Mouse (Mus musculus) lung, postnatal 10 days (tissue): ENCODE measurements around the gene Cdipt.

Experiments used
- DNase-seq: peaks from one replicate; pipeline ENCODE4 v3.0.0; 2021

The Cdipt gene

GRCm38 (mm10) chr7:126975950-126976866, 494 bp downstream of the Cdipt start, which contains the start of gene Cdiptos:
Gene Cdiptos (minus strand): TSS chr7:126976098.
- peak; percentile 98 for DNase-seq

- DNase-seq, result no peak
Measured at GRCm38 (mm10) chr7:126976878-126977459, 1.3 kb downstream of the Cdipt start.

DNA sequence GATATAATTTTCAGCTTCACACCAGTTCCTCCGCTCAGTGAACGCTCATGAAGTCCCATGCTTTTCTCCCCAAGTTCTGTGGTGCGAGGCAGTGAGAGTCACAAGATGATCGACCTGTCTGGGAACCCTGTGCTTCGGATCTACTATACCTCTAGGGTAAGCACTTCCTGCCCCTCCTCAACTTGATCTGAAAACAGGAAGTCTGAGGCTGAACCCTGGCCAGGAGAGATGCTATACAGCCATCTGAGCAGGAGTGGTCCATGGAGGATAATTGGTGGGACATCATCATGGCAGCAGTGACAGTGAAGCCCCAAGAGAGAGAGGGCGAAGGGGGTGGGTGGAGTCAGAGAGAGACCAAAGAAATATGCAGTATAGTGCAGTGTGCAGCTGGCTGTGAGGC, 3.1 kb downstream of the Cdipt start:
- no peak for DNase-seq

GRCm38 (mm10) chr7:126981601-126982000, 5.9 kb downstream of the Cdipt start:
- DNase-seq, result no peak

- DNase-seq, result no peak
Measured at GRCm38 (mm10) chr7:126982054-126982453, 6.3 kb downstream of the Cdipt start.

DNA sequence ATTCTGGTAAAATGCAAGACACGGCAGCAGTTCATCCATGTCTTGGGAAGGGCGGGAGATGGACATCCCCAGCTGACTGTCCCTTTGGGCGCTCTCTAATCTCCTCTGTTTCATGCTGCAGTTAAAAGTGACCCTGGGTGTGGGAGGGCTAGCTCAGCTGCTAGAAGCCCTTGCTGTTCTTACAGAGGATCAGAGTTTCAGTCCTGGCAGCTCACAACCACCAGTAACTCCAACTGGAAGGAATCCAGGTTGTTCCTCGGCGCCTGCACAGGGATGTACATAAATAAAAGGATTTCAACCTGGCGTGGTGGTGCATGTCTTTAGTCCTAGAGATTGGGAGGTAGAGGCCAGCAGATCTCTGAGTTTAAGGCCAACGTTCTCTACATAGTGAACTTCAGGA, 7.4 kb downstream of the Cdipt start:
- no peak for DNase-seq

DNA sequence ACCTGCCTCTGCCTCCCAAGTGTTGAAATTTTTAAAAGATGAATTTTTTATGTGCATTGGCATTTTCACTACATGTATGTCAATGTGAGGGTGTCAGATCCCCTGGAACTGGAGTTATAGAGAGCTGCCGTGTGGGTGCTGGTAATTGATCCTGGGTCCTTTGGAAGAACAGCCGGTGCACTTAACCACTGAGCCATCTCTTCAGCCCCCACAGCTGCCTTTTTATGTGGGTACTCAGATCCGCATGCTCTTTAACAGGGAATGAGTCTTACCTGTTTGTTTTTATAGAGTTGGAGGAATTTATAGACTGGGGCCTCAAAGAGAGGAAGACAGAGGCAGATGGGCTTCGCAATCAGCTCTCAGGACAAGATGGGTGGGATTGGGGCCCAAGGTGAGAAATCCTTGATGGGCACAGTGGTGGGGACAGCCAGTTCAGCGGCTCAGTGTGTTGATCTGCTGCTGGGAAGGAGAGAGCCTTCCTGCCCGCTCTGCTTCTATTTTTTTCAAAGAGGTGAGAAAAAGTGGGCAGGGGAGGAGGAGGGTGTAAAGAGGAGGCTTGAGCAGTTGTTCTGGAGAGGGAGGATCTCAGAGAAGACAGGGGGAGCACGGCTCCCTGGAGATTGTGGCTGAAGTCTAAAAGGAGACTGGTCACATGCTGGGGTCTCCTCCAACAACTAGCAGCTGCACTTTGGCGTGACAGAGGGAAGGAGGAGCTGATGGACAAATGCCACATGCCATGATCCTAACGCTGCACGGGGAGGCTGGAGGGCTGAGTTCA, 9.1 kb downstream of the Cdipt start:
- DNase-seq, result peak; percentile 67

DNA sequence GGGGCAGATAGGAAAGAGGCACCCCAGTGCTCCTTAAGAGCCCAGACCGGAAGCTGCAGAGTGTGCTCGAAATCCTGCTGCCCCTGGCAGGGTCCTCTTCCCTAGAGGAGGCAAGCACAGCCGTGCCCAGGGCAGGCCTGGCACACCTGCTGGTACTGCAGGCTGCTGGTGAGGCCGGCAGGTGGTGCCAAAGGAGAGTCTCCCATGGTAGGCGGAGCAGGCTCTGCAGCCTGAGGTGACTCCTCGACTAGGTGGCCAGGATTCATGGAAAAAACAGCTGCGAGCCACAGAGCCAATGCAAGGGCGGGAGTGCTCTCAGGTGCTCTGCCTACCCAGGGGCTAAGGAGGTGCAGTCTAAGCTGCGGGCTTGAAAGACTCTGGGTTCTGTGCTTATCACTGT, 10.6 kb downstream of the Cdipt start:
- DNase-seq, result peak; percentile 63

DNA sequence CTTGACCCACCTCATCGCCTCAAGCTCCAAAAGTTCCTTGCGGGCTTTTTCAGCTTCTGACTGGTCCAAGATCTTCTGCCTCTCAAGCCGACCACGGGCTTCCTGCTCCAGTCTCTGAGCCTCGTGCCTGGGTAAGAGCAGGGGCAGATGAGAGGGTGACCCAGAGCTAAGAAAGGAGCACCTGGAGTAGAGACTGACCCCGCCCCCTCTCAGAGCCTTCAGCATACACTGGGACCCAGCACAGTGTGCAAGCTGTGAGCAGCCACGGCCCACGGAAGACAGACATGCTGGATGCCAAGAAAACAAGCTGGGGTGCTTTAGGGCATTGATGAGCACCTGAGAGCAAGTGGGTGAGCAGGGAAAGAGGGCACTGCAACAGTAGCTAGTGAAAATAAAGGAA, 13.1 kb downstream of the Cdipt start:
- DNase-seq, result no peak

DNA sequence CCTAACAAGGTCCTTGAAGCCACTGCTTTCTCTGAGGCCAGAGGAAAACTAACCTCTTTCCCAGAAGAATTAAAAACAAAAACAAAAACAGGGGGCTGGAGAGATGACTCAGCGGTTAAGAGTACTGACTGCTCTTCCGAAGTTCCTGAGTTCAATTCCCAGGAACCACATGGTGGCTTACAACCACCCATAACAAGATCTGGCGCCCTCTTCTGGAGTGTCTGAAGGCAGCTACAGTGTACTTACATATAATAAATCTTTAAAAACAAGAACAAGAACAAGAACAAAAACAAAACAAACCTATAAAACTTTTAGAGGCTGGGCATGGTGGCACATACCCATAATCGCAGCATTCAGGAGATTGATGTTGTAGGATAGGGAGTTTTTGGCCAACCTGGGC, 20.7 kb downstream of the Cdipt start:
- no peak for DNase-seq

DNA sequence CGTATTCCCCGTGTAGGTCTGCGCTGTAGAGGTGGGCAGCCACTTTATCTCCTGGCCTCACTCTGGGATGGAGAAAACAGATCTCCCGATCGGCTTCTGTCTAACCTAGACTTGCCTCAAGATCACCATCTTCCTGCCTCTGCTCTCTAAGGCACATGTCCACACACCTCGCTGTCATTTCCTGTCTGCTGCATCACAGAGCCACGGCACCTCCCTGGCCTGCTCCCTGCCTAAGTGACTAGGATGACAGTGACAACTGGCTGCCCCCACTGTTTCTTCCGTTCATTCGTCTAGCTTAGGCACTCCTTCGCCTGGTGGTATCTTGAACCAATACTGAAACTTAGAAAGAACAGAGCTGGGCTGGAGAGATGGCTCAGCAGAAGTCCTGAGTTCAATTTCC, 23.9 kb downstream of the Cdipt start:
- no peak for DNase-seq

DNA sequence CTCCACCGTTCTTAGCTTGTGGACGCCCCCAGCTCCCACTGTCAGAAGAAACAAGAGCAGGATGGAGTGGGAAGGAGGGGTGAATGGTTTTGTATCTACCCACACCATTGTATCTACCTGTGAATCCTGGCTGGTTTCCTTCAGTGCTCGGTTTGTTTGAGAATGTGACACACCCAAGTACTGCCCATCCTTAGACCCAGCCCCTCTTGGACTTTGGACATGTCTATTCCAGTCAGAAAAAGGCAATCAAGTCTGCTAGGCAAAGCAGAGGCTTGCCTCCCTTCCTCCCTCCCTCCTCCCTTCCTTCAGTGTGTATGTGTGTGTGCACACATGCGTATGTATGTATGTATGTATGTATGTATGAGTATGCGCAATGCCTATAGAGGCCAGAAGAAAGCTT, 27.9 kb downstream of the Cdipt start:
- DNase-seq, result no peak

DNA sequence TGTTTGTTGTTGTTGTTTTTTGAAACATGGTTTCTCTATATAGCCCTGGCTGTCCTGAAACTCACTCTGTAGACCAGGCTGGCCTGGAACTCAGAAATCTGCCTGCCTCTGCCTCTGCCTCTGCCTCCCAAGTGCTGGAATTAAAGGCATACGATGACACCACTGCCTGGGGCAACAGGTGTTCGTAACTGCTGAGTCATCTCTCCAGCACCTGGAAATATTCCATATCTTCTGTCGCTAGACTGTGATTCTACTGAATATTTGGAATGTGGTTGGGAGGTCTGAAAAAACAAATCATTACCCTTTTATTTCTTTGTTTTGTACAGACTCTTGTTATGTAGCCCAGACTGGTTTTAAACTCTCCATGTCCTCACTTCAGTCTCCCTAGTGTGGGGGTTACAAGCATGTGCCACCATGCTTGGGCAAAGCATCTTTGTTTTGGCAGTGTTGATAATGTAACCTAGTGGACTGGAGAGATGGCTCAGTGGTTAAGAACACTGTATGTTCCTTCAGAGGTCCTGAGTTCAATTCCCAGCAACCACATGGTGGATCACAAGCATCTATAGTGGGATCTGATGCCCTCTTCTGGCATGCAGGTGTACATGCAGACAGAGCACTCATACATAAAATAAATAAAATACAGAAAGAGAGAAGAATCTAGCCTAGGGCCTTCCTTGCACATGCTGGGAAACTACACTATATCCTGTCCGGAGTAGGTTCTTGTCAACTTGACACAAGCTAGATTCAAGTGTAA, 28.6 kb downstream of the Cdipt start:
- DNase-seq, result no peak

DNA sequence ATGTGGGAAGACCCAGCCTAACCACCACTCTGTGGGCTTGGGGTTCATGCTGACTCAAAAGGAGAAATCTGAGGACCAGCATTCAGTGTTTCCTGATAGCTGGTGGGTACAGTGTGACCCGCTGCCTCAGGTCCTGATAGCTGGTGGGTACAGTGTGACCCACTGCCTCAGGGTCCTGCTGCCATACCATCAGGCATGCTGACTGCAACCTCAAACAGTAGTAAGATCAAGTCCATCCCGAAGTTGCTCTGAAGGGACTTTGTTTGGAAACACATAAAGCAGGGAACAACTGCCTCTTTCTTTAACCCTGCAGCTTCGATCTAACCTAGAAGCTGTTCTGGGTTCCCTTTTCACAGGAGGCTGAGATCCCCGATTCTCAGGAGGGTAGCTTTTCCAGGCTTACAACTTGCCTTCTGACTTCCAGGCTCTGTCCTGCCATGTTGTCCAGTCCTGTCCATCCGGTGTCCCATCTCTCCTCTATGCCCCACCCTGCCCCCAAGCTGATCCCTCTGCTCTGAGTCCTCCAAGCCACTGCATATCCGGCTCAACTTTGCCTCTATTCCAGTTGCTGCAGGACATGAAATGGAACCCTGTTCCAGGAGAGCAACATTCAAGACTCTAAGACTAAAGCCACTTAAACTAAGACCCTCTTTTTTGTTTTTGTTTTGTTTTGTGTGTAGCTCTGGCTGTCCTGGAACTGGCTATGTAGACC, 31.8 kb downstream of the Cdipt start:
- DNase-seq, result no peak

GRCm38 (mm10) chr7:127008239-127009019, 32.7 kb downstream of the Cdipt start:
- peak; percentile 82 for DNase-seq

- DNase-seq, result no peak
Measured at GRCm38 (mm10) chr7:127009307-127010085, 33.8 kb downstream of the Cdipt start.

DNA sequence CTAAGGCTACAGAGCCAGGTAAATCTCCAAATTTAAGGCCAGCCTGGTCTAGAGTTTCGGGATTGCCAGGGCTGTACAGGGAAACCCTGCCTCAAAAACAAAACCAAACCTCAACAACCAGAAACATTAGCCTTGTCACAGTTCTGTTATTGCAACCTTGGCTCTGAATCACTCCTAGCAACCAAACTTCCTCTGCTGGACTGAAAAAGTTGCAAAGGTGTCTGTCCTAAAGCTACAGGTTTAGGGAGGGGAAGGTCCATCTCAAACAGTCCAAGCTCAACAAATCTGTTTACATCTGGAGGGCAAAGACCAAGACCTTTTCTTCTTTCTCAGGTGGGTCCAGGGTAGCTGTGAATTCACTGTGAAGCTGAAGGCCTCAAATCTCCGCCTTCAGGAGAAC, 35.3 kb downstream of the Cdipt start:
- DNase-seq, result no peak

DNA sequence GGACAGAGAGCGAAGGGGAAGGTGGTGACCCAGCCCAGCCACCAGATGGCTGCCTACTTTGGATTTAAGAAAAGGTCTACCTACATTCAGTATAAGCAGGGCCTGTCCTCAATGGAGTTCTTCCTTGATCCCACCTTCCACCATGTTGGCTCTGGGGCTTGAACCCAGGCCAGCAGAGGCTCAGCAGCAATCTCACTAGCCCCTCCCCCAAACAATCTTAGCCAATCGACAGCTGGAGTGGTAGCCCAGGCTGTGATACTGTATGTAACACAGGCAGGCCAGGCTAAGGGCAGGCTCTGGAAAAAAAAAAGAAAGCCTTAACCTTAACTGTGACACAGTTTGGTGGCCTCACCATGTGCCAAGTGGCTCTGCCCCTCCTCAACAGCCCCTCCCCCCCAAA, 36.0 kb downstream of the Cdipt start:
- DNase-seq, result no peak

- DNase-seq, result no peak
Measured at GRCm38 (mm10) chr7:127012374-127012773, 36.7 kb downstream of the Cdipt start.

GRCm38 (mm10) chr7:127012845-127013244, 37.1 kb downstream of the Cdipt start:
- DNase-seq, result no peak

GRCm38 (mm10) chr7:127013385-127013784, 37.7 kb downstream of the Cdipt start:
- DNase-seq, result no peak
